Mouse (Mus musculus) WW6 (cell line): ENCODE results near the gene Ctsd.
"Not testable (repeated sequence)": the region's sequence is repeated elsewhere in the genome, so short reads cannot be mapped to it uniquely, and the experiment has no call there.

Source experiments
- DNase-seq: peaks from one replicate; pipeline ENCODE4 v3.0.0-alpha.2; 2013; ENCODE audit warnings: low read depth, low spot score

Ctsd gene

GRCm38 (mm10) chr7:142387419-142388148 is at the start of gene Ctsd:
TSS of gene Ctsd (minus strand) at chr7:142388038.
- DNase-seq = peak; percentile 89

GRCm38 (mm10) chr7:142437324-142437723 is 49.5 kb upstream of the Ctsd start:
- no peak for DNase-seq

- DNase-seq = no peak
Measured at GRCm38 (mm10) chr7:142435524-142435923, 47.7 kb upstream of the Ctsd start.

GRCm38 (mm10) chr7:142434137-142434865 is 46.5 kb upstream of the Ctsd start, which contains the start of gene Syt8:
TSS of gene Syt8 (plus strand) at chr7:142434850.
- no peak for DNase-seq

GRCm38 (mm10) chr7:142433623-142434022 is 45.8 kb upstream of the Ctsd start:
- no peak for DNase-seq

GRCm38 (mm10) chr7:142431106-142431505 is 43.3 kb upstream of the Ctsd start:
- DNase-seq = no peak

- no peak for DNase-seq
Measured at GRCm38 (mm10) chr7:142430160-142430678, 42.4 kb upstream of the Ctsd start.

- peak; percentile 60 for DNase-seq
Measured at GRCm38 (mm10) chr7:142428213-142428612, 40.4 kb upstream of the Ctsd start.

GRCm38 (mm10) chr7:142425641-142426213 is 37.9 kb upstream of the Ctsd start:
- no peak for DNase-seq

- no peak for DNase-seq
Measured at GRCm38 (mm10) chr7:142421826-142422225, 34.0 kb upstream of the Ctsd start.

GRCm38 (mm10) chr7:142419887-142420286 is 32.0 kb upstream of the Ctsd start:
- DNase-seq = no peak

GRCm38 (mm10) chr7:142418679-142419078 is 30.8 kb upstream of the Ctsd start:
- no peak for DNase-seq

GRCm38 (mm10) chr7:142418027-142418426 is 30.2 kb upstream of the Ctsd start:
- DNase-seq = no peak

- no peak for DNase-seq
Measured at GRCm38 (mm10) chr7:142416225-142416624, 28.4 kb upstream of the Ctsd start.

- no peak for DNase-seq
Measured at GRCm38 (mm10) chr7:142415314-142415713, 27.5 kb upstream of the Ctsd start.

GRCm38 (mm10) chr7:142413285-142413684 is 25.4 kb upstream of the Ctsd start:
- no peak for DNase-seq

- DNase-seq = no peak
Measured at GRCm38 (mm10) chr7:142409603-142410002, 21.8 kb upstream of the Ctsd start.

- no peak for DNase-seq
Measured at GRCm38 (mm10) chr7:142408686-142409085, 20.8 kb upstream of the Ctsd start.

GRCm38 (mm10) chr7:142407935-142408334 is 20.1 kb upstream of the Ctsd start:
- DNase-seq = no peak

GRCm38 (mm10) chr7:142405134-142405533 is 17.3 kb upstream of the Ctsd start:
- not testable (repeated sequence) for DNase-seq

- no peak for DNase-seq
Measured at GRCm38 (mm10) chr7:142403591-142403990, 15.8 kb upstream of the Ctsd start.

- no peak for DNase-seq
Measured at GRCm38 (mm10) chr7:142400750-142401142, 12.9 kb upstream of the Ctsd start.
